Mouse (Mus musculus) E14TG2a.4 (cell line): ENCODE measurements at regions not wholly inside any gene's neighbourhood (a gene's known extent, or its start where the extent isn't known, plus 50 kb on each side); places are given as distances from the start of the nearest gene placed in this dataset.

Experiments used
- CTCF ChIP-seq: conservative IDR thresholded peaks from 2 replicates; pipeline ENCODE4 v1.5.1; 2014; ENCODE audit warnings: low read length
- NANOG ChIP-seq: IDR thresholded peaks from 2 replicates; pipeline ENCODE4 v1.6.1; 2014; ENCODE audit warnings: borderline replicate concordance, low read length, mixed read lengths

DNA sequence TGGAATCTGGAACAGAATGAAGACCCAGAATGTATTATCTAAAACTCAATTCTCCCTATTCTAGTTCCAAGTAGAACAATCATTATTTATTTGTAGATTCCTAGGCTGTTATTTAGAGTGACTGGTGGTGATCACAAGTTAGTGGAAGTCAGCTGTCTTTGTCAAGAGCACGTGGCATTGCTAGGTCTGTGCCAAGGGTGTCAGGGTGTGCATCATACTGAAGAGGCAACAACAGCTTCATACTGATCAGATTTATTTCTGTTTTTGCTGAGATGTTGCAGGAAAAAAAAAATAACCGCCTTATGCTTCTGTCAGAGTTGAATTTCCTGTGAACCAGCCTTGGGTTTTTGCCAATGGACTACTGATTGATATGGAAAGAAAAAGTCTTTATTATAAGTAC lies 2513.9 kb downstream of the Poteg start:
- no peak for TF ChIP-seq CTCF
- no peak for TF ChIP-seq NANOG
